Mouse (Mus musculus) forebrain, embryonic 13.5 days (tissue): ENCODE results near the gene Il25. TPM values are rescaled to one million over a fixed set of nuclear protein-coding genes. Genes with fewer than 3 reads are reported as not detected.
A peak's percentile ranks its signal among the peaks of the same experiment; 100 is the strongest.

ENCODE experiments used
- ATAC-seq: fragments of 200-750 bp; cut with Nextera tagmentation; 2 replicates; pipeline ENCODE4 v1.8.0; 2017
- H3K27ac ChIP-seq: fragments of 300-500 bp; sonication (generic); 2 replicates; pipeline ENCODE4 v1.5.1; 2015; ENCODE audit warnings: inconsistent platforms, mild to moderate bottlenecking, moderate library complexity
- H3K27me3 ChIP-seq: fragments of 300-500 bp; sonication (generic); 2 replicates; pipeline ENCODE4 v1.6.1; 2015; ENCODE audit warnings: mild to moderate bottlenecking, inconsistent platforms
- H3K36me3 ChIP-seq: fragments of 300-500 bp; sonication (generic); 2 replicates; pipeline ENCODE4 v1.6.1; 2015; ENCODE audit warnings: mild to moderate bottlenecking, inconsistent platforms; ENCODE audit not compliant: poor library complexity, severe bottlenecking
- H3K4me1 ChIP-seq: fragments of 300-500 bp; sonication (generic); 2 replicates; pipeline ENCODE4 v1.6.1; 2015; ENCODE audit warnings: inconsistent platforms
- H3K4me2 ChIP-seq: fragments of 300-500 bp; sonication (generic); 2 replicates; pipeline ENCODE4 v1.6.1; 2015; ENCODE audit warnings: inconsistent platforms, mild to moderate bottlenecking, moderate library complexity
- H3K4me3 ChIP-seq: fragments of 300-500 bp; sonication (generic); 2 replicates; pipeline ENCODE4 v1.5.1; 2015; ENCODE audit warnings: mild to moderate bottlenecking, inconsistent platforms
- H3K9ac ChIP-seq: fragments of 300-500 bp; sonication (generic); 2 replicates; pipeline ENCODE4 v1.6.1; 2015; ENCODE audit warnings: mild to moderate bottlenecking, inconsistent platforms
- H3K9me3 ChIP-seq: fragments of 300-500 bp; sonication (generic); replicated peaks from 2 replicates; pipeline ENCODE4 v1.6.1; 2016; ENCODE audit warnings: inconsistent platforms
- WGBS: fragments of 180-500 bp; shearing (Covaris S2); methylation state at CpG from one replicate; pipeline ENCODE4 v1.1.7; 2015; 5-methylcytosine and 5-hydroxymethylcytosine counted together
- polyA plus RNA-seq: library from polyadenylated mRNA; unstranded; fragments of >200 nt; fragmentation: Nextera tagmentation; extraction: Ambion mirVana; gene quantifications from 2 replicates; pipeline ENCODE4 v1.2.1, GENCODE M21; 2015

Il25 gene
- polyA plus RNA-seq, 1 experiment from 2014 or later, result 0.52 TPM

DNA sequence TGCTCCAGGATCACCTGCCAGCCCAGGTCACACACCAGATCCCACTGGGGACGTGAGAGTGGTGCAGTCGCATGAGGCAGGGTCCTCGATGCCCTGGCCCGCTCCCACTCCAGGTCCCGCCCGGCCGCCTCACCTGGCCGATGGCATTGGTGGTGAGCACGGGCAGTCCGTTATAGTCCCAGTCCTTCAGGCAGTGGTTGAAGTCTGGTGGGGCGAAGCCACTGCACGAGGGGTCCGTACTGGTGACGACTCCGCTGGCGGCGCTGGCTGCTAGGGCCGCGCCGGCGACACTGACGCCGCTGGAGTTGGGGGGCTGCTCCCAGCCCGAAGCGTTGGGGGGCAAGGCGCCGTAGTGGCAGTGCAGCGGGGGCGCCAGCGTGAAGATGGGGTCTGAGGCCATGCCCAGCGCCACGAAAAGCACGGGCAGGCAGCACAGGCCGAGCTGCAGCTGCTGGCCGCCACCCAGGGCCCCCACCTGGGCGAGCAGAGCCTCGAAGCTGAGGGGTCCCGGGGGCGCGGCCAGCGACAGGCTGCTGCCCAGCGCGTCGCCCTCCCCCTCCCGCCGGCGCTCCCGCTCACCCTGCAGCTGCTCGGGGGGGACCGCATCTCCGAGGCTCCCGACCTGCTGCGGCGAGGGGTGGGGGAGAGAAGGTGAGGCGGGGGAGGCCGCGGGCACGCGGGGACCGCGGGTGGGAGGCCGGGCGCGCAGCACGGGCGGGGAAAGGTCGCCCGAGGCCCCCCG lies 20.2 kb upstream of the Il25 start:
- Histone ChIP-seq H3K36me3 (peaks cover 57% of the 10 kb centered on the region), H3K9ac (peak overlapping the region; percentile 99), H3K4me2 (peak overlapping the region; percentile 99), H3K4me3 (peak overlapping the region; percentile 92), H3K27me3 (no peaks in the 10 kb centered on the region), H3K9me3 (no peaks in the 10 kb centered on the region), H3K27ac (peak overlapping the region; percentile 84), H3K4me1 (peaks cover 18% of the 10 kb centered on the region)
- WGBS, result 4% methylated on average over 54 of the region's 69 CpGs
- ATAC-seq, result peak; percentile 64

DNA sequence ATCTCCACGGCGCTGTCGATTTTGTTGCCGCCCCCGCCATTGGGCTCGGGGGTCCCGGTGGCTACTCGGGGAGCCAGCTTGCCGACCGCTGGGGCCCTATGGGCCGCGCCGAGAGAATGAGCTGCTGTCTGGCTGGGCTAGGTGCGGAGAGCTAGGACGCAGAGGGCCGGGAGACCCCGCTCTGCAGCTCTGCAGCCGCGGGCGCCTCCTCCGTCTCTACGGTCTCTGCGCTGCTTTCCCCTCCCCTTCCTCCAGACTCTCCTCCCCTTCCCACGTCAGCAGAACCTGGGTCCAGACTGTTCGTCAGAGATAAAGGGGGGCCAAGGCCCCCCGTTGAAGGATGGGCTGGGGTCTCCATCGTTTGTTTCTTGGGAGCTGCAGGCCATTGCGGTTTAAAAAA lies 19.6 kb upstream of the Il25 start, which contains the start of gene Slc22a17:
Slc22a17 (minus strand) TSS at position 247 of the 400 bp plus-strand sequence.
- WGBS, result 0% methylated on average over 28 of the region's 28 CpGs
- peak within 1 kb of the TSS; percentile 99 for H3K9ac ChIP-seq
- H3K4me1 ChIP-seq, result peaks cover 18% of the 10 kb centered on the region

DNA sequence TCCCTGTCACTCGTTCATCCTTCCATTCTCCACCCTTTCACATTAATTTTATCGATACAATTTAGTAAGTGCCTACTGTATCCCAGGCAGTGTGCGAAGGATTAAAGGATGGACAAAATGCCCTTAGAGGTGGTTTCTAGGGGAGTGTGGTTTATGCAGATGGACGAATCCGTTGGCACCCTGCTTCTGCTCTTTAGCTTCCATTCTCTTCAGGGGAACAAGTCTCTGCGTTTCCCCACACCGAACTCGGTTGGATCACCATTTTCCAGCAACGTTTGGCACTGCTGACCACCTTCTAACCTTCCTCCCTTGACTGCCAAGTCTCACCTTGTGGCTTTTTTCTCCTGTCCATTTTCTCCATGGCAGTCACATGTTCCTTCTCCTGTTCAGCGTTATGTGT lies 19.2 kb upstream of the Il25 start:
- WGBS, result 16% methylated on average over 10 of the region's 10 CpGs
- Histone ChIP-seq H3K4me2 (peak overlapping the region; percentile 99), H3K9ac (peak overlapping the region; percentile 99), H3K36me3 (peaks cover 54% of the 10 kb centered on the region), H3K4me1 (peaks cover 18% of the 10 kb centered on the region), H3K27me3 (no peaks in the 10 kb centered on the region), H3K27ac (peak overlapping the region; percentile 84), H3K4me3 (peak overlapping the region; percentile 92), H3K9me3 (no peaks in the 10 kb centered on the region)
- ATAC-seq, result no peak; the same call in 1 of the 2 replicates

More for the DNA sequence above, 19.6 kb upstream of the Il25 start, which contains the start of gene Slc22a17:
- Histone ChIP-seq H3K9me3 (no peaks in the 10 kb centered on the region), H3K27me3 (no peaks in the 10 kb centered on the region), H3K27ac (peak within 1 kb of the TSS; percentile 84), H3K4me2 (peak within 1 kb of the TSS; percentile 99), H3K4me3 (peak within 1 kb of the TSS; percentile 92), H3K36me3 (peaks cover 57% of the 10 kb centered on the region)
- ATAC-seq, result peak; percentile 98

DNA sequence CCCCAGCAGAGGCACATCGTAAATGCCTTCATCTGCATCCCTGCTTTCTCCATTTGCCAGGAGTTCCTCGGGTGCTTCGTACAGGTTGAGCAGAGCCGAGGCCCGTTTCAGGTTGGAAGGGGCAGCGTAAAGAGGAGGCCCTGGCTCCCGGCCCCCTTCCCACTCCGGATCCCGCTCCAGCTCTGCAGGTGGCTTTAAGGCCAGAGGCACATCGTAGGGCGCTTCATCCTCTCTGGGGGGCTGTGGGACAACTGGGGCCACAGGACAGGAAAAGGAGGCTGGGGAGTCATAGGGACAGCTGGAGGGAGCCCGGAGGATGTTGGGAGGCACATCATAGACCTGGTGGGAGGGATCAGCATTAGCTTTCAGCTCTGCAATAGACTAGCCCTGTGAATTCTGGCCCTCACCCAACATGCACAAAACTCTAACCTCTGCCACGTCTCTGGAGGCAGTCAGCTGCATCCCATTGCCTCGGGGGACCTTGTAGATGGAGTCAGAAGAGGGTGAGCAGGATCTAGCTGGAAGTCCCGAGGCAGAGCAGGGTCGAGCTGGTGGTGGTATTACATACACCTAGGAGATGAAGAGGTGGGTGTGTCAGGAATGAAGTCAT lies 12.3 kb upstream of the Il25 start:
- no peak for ATAC-seq
- Histone ChIP-seq H3K4me1 (peaks cover 17% of the 10 kb centered on the region), H3K4me2 (no peak overlapping the region), H3K27ac (no peak overlapping the region), H3K36me3 (peaks cover 70% of the 10 kb centered on the region), H3K27me3 (no peaks in the 10 kb centered on the region), H3K9ac (no peak overlapping the region), H3K9me3 (peaks cover 17% of the 10 kb centered on the region), H3K4me3 (no peak overlapping the region)
- WGBS, result 95% methylated on average over 16 of the region's 16 CpGs

DNA sequence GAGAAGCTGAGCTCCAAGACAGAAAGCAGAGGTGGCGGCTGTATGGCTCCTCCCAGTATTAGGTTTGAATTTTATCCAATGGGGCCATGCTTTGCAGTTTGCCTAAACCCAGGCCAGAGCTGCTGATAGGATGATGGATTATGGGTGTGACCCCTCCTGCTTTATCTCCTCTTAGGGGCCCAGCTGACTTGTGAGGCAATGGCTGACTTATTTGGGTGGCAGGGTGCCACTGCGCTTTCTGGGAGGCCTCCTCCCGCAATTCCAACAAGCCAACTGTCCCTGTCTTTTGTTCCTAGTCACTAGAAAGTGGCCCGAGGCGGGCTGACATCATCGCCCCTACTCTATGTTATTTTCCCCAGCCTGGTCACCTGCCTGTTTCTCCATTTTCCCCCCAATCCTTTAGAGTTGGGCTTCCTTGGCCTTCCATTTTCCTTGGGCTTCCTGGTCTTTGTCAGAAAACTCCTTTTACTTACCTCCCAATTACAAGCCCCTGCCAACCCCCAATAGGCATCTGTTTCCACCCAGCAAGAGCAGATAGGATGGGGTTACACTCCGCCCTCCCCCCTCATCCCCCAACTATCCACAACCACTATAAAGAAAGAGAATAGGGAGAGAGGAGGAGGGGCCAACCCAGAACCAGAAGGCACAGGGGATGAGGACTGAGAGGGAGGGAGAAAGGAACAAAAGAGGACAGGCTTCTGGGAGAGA lies 7.7 kb upstream of the Il25 start:
- 6% methylated on average over 7 of the region's 7 CpGs for WGBS
- ATAC-seq, result peak; percentile 77
- no peaks in the 10 kb centered on the region for H3K27me3 ChIP-seq

DNA sequence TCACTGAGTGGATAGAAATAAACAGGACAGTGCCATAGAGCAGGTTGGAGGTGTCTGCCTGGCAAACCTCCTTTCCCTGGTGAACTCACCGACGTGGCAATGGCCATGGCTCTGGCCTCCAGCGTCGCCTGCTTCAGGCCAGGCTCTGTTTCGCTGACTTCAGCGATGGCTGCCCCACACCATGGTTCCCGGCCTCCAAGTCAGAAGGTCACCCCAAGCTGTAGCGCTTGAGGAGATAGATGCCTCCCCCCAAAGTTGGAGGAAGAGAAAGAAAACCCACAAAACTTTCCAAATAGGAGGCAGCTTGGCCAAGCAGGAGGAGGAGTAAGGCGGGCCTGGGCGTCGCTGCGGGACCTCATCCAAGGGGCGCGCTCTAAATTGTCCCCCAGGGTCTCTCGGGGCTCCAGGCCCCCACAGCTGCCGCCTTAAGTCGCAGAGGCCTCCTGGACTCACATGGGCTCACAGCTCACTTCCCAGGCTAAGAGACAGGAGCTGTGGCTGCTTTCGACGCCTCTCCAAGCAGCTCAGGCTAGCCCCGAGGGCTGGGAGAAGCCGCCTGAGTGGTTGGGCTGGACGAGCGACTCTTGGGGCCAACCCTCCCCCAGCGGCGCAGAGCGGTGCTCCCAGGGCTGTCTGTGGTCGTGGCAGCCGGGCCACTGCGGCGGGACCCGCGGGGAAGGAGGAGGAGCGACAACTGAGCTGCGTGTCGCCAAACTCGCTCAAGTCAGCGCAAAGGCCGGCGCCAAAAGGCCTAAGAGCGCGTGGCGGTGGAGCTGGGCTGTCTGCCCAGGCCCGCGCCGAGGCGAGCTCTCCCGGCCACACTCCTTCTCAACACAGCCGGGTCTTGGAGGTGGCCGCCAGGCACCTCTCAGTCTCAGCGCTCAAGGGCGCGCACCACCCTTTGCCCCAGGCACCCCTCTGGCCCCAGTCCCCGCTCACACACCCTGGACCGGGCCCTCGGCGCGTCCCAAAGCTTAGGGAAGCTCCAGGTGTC lies 6.8 kb upstream of the Il25 start, which contains the start of gene Efs:
Efs (minus strand) TSS at position 778 of the 994 bp plus-strand sequence.
- peaks cover 21% of the 10 kb centered on the region for H3K36me3 ChIP-seq
- peak within 1 kb of the TSS; percentile 93 for H3K4me2 ChIP-seq
- 3% methylated on average over 57 of the region's 57 CpGs for WGBS
- H3K9ac ChIP-seq, result peak within 1 kb of the TSS; percentile 86
- ATAC-seq, result peak; percentile 48
- H3K27me3 ChIP-seq, result no peaks in the 10 kb centered on the region
- H3K9me3 ChIP-seq, result peaks cover 16% of the 10 kb centered on the region
- peaks cover 45% of the 10 kb centered on the region for H3K4me1 ChIP-seq
- H3K4me3 ChIP-seq, result peak within 1 kb of the TSS; percentile 58
- H3K27ac ChIP-seq, result peak within 1 kb of the TSS; percentile 98

More for the DNA sequence above, 7.7 kb upstream of the Il25 start:
- peak overlapping the region; percentile 58 for H3K4me3 ChIP-seq
- peak overlapping the region; percentile 93 for H3K4me2 ChIP-seq
- H3K27ac ChIP-seq, result peak overlapping the region; percentile 98
- peaks cover 17% of the 10 kb centered on the region for H3K9me3 ChIP-seq
- peaks cover 38% of the 10 kb centered on the region for H3K4me1 ChIP-seq
- H3K36me3 ChIP-seq, result peaks cover 30% of the 10 kb centered on the region
- peak overlapping the region; percentile 86 for H3K9ac ChIP-seq

DNA sequence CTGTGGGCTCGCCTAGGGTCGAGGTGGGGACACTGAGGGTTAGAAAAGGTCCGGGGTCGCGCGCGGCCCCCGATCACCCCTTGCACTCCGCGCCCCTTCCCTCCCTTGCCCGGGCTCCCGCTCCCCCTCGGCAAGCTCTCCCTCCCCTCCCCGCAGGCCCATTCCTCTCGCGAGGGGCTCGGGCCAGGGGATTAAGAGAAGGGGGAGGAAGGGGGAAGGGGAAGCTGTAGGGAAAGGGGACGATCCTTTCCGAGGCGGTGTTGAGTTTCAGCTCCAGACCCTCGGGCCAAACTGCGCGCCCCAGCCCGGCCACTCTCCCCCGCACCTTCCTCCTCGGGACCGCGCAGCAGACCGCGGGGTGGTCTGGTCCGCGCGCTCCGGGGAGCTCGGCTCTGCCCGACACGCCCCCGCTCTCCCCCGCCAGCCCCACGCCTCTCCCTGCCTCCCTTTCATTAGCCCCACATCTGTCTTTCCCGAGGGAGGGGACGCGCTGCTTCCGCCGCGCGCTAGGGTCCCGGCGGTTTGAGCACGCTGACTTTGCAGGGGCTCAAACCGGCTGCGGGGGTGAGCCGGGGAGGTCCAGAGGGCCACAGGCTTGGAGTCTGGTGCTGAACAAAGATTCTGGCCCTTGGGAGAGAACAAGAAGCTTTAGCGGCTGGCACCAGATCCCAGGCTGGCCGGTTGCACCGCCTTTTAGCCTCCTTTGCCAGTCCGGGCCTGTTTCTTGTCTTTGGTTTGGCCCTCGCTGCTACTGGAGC lies 5.9 kb upstream of the Il25 start:
- peak; percentile 68 for ATAC-seq
- Histone ChIP-seq H3K4me1 (peaks cover 45% of the 10 kb centered on the region), H3K36me3 (peaks cover 12% of the 10 kb centered on the region), H3K4me2 (peak overlapping the region; percentile 93), H3K9ac (peak overlapping the region; percentile 86), H3K27me3 (no peaks in the 10 kb centered on the region), H3K27ac (peak overlapping the region; percentile 98), H3K4me3 (peak overlapping the region; percentile 58), H3K9me3 (peaks cover 6% of the 10 kb centered on the region)
- under 1% methylated on average over 45 of the region's 58 CpGs for WGBS

DNA sequence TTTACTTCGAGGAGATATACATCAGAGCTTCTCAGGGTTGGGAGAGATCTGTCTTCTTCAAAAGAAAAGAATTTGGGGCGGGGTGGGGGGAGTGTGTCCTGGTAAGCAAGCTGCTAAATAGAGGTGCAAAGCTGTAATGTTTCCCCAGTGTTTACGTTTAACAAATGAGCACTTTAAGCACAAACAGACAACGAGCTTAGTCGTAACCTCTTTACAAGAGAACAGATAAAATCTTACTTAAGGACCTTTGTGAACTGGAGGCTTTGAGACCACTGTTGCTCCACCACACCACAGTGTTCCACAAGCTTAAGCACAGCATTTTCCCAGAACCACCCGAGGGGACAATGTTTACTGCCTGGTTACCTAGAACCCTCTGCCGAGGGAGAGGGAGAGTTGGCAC lies 5.2 kb upstream of the Il25 start:
- Histone ChIP-seq H3K9me3 (no peaks in the 10 kb centered on the region), H3K4me1 (peaks cover 45% of the 10 kb centered on the region)
- 11% methylated on average over 7 of the region's 7 CpGs for WGBS

DNA sequence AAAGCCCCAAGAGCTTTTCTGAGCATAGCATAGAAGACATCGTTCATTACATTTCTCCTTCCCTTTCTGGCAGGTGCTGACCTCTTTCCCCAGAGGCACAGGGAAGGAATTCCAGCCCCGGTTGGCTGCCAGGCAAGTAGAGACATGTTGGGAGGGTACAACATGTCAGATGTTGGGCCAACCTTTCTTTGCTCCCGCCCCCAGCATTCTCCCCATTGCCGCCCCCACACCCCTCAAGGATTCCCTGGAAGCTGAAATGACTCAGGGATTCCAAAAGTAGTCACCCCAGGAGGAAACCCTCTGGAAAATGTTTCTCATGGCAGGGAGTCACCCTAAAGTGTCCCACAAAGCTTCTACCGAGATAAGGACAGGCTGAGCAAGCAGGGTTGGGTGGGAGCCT lies 2.7 kb upstream of the Il25 start:
- ATAC-seq, result no peak
- WGBS, result 86% methylated on average over 5 of the region's 5 CpGs
- Histone ChIP-seq H3K4me1 (peaks cover 35% of the 10 kb centered on the region), H3K27ac (no peak overlapping the region), H3K36me3 (no peaks in the 10 kb centered on the region), H3K27me3 (no peaks in the 10 kb centered on the region), H3K4me3 (no peak overlapping the region), H3K9ac (no peak overlapping the region), H3K4me2 (no peak overlapping the region), H3K9me3 (no peaks in the 10 kb centered on the region)

More for the DNA sequence above, 5.2 kb upstream of the Il25 start:
- no peaks in the 10 kb centered on the region for H3K27me3 ChIP-seq
- peak overlapping the region; percentile 58 for H3K4me3 ChIP-seq
- H3K27ac ChIP-seq, result peak overlapping the region; percentile 98
- H3K9ac ChIP-seq, result peak overlapping the region; percentile 86
- peaks cover 5% of the 10 kb centered on the region; the same call in 1 of the 2 replicates for H3K36me3 ChIP-seq
- H3K4me2 ChIP-seq, result peak overlapping the region; percentile 93
- ATAC-seq, result no peak

DNA sequence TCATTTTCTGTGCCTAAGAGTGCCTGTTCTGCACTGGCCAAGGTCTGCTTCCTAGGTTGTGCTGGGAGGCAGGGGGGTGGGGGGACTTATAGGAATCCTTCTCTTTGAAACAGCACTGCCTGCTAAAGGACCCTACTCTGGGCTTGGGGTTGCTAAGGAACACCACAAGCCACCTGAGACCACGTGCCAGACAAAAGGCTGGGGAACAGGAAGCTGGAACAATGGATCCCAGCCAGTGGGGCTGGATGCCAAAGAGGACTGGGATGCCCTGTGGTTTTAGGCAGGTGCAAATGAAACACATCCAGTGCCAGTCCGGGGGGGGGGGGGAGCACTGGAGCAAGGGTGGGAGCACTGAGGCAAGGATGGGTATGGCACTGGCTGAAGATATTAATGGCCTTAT lies 2.1 kb upstream of the Il25 start:
- 25% methylated on average over 2 of the region's 2 CpGs for WGBS
- Histone ChIP-seq H3K9me3 (no peaks in the 10 kb centered on the region), H3K4me2 (no peak overlapping the region), H3K9ac (no peak overlapping the region), H3K36me3 (no peaks in the 10 kb centered on the region), H3K27me3 (no peaks in the 10 kb centered on the region), H3K4me3 (no peak overlapping the region), H3K27ac (no peak overlapping the region), H3K4me1 (peaks cover 30% of the 10 kb centered on the region)
- ATAC-seq, result no peak
